Mouse (Mus musculus): ENCODE results near the gene Pgap1. TPM values are rescaled to one million over a fixed set of nuclear protein-coding genes. Genes with fewer than 3 reads are reported as not detected.

Gene Pgap1
- total RNA-seq, 2 experiments from 2014 or later: 70.2 to 72.6 TPM

- DNase-seq: no peak
- intact Hi-C loops (cut with DNase I): no loop called here
These were observed 26.3 kb downstream of the Pgap1 start for GRCm38 (mm10) chr1:54531170-54531569.

DNA sequence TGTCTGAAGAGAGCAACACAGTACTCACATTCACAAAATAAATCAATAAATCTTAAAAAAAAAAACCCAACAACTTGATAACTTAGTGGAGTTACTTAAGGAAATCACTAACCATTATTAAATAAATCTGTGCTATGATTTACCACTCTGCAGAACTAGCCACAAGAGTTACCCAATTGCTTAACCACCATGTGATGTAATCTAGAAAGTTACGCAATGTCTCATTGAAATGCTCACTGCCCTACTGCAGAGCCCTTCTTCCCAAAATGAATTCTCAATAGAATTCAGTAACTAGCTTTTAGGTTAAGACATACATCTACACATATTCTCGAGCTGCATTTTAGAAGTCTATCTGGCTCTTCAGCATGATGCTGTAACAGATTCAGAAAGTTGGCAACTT, 33.8 kb downstream of the Pgap1 start:
- intact Hi-C loops (cut with DNase I): no loop called here
- DNase-seq: no peak

- intact Hi-C loops (cut with DNase I): no loop called here
- DNase-seq: no peak
These were observed 37.4 kb downstream of the Pgap1 start for GRCm38 (mm10) chr1:54520062-54520577.

DNA sequence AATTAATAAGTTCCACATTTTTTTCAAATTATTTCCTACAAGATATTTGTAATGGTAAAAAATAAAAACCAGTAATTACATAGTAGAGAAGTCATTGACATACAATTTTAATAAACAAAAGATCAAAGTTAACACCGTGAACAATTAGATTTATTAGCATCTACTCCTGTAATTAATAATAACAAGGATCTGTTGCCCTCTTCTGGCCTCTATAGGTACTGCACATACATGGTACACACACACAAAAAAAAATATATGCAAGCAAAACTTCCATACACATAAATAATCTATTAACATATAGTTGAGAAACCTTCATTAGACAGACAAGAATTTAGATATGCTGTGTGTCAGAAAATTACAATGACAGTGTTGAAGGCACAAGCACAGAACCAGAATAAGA, 43.6 kb downstream of the Pgap1 start:
- intact Hi-C loops (cut with DNase I): no loop called here
- DNase-seq: no peak

DNA sequence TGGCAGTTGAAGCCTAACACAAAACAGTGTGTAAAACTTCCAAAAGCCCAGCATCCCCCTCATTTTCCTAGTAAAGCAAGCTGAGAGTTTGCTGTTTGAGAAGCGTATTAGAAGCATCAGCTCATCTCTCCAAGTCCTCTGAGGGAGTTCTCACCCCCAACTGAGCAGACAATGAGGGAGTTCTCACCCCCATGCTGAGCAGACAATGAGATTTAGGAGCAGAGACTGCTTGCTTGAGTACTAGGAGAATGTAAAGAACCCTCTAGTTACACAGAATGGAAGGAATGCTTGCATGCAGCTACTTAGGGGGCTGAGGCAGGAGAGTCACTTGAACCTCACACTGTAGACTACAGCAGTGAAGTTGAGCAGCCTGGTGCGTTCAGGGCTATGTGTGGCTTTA, 59.0 kb downstream of the Pgap1 start:
- no peak for DNase-seq
- intact Hi-C loops (cut with DNase I): loop anchor here (10.0 kb wide), 1 partner anchor 46 kb away; no protein-coding TSS in a partner anchor

DNA sequence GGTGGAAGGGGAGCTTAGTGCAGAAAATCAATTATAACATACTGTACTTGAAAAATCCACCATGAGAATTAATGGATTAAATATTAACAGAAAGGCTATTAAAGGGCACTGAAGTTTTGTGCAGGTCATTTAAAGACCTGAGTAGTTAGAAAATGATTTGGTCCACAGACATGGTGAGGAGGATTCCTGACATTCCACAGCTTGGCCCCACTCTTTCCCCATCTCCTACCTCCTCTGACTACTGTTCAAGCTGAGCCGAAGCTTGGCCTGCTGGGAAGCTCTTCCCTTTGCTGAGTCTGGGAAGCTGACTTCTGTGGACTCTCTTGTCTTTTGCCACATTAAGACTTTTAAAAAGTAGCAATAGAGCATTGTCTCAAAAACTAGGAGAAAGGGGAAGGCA, 61.2 kb downstream of the Pgap1 start:
- intact Hi-C loops (cut with DNase I): loop anchor here (10.0 kb wide), 1 partner anchor 49 kb away; no protein-coding TSS in a partner anchor
- no peak for DNase-seq

GRCm38 (mm10) chr1:54493496-54493895, 64.0 kb downstream of the Pgap1 start:
- intact Hi-C loops (cut with DNase I): loop anchor here (10.0 kb wide), 1 partner anchor 51 kb away; no protein-coding TSS in a partner anchor
- DNase-seq: no peak

GRCm38 (mm10) chr1:54492435-54492841, 65.0 kb downstream of the Pgap1 start:
- no peak for DNase-seq
- intact Hi-C loops (cut with DNase I): loop anchor here (10.0 kb wide), 1 partner anchor 52 kb away; no protein-coding TSS in a partner anchor

DNA sequence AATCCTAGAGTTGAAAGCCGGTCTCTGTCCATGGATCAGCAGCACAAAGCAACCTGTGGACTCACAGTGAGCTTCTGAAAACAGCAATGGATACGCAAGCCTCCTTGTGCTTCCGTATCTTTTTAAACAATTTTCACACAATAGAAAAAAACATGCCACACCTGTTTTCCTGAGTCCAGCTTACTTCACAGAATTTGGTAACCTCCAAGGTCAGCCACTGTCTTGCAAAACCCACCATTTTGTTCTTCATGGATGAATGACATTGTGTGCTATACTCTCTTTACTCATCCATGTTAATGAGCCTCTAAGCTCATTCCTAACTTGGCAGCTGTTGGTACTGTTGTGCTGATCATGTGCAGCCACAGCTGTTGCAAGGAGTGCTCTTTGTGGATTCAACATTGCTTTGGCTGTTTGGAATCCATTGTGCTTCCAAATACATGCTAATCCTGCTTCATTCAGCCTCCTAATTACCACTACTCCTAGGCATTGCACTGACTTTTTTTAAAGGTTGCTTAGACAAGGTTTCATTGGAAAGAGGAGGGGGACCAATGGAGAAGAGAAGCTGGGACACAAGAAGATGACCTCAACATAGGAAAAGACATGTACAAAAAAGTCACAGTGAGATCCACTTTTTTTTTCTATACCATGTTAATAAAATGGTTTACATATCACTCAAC, 72.6 kb downstream of the Pgap1 start:
- intact Hi-C loops (cut with DNase I): no loop called here
- DNase-seq: no peak

GRCm38 (mm10) chr1:54480491-54480890, 77.0 kb downstream of the Pgap1 start:
- DNase-seq: no peak
- intact Hi-C loops (cut with DNase I): no loop called here

DNA sequence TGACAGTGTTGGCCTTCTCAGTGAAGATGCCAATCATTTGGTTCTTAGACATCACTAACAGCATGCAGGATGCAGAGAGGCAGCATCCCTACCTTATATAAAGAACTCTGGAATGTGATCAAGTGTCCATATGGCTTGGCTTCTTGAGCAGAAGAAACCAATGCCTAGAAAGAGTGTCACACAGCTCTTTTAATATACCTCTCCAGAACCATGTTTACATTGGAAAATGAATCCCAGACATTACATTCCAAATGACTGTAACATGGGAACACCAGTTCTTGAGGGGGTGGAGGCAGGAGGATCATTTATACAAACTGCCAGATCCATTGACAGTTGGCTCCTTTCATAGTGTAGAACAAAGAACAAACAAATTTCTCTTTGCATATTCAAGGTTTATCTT, 88.8 kb downstream of the Pgap1 start:
- no peak for DNase-seq
- intact Hi-C loops (cut with DNase I): no loop called here

DNA sequence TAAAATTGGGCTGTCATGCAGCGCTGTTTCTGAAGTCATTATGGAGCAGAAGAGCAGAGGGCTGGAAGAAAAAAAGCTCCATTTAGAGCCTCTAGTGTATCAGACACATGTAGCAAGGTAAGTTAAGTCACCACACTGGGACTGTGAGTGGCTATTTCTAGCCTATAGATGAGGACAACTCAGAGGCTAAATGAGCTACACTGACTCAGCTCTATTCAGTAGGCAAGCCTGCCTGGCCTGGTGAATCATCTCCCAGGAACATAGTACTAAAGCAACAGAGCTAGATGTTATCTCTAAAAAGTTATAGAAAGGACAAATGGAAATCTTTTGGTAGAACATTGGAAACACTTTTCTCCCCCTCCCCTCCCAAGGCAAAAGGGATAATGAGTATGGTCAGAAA, 90.1 kb downstream of the Pgap1 start:
- no peak for DNase-seq
- intact Hi-C loops (cut with DNase I): no loop called here

DNA sequence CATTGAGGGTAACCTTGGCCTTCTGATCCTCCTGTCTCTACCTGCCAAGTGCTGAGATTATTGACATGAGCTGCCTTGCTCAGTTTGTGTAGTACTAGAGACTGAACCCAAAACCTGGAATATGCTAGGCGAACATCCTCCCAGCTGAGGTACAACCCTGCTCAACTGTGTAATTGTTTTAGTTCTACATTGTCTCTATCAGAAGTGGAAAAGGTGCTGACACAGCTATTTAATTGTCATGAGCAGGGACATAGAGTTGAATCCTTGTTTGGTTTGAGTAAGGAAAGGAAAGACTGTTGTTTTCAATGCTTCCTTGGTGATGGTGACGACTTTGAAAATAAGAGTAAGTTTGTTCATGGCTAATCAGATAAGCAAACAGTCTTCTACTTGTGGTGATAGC, 105.4 kb downstream of the Pgap1 start:
- intact Hi-C loops (cut with DNase I): no loop called here
- no peak for DNase-seq

DNA sequence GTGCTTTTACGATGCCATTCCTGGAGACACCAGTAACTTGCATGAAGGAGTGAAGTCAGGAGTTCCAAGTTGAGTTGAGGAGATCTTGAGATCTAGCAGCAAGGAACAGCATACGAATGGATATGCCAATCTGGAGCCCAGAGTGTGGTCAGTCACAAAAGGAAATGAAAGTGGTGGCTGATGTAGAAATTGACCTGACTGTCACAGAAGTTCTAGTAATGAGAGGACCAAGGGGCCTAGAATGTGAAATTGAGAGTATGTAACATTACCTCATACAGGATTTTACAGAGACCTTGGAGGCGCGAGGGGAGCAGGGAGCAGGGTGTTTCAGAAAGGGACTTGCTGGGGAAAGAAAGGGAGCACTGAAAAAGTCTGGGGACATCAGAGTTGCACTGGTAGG, 108.7 kb downstream of the Pgap1 start:
- intact Hi-C loops (cut with DNase I): no loop called here
- DNase-seq: no peak

- no peak for DNase-seq
- intact Hi-C loops (cut with DNase I): no loop called here
These were observed 113.8 kb downstream of the Pgap1 start for GRCm38 (mm10) chr1:54443641-54444040.

- no peak for DNase-seq
- intact Hi-C loops (cut with DNase I): loop anchor here (10.0 kb wide), 1 partner anchor 546 kb away; no protein-coding TSS in a partner anchor
These were observed 118.4 kb downstream of the Pgap1 start for GRCm38 (mm10) chr1:54439080-54439476.

DNA sequence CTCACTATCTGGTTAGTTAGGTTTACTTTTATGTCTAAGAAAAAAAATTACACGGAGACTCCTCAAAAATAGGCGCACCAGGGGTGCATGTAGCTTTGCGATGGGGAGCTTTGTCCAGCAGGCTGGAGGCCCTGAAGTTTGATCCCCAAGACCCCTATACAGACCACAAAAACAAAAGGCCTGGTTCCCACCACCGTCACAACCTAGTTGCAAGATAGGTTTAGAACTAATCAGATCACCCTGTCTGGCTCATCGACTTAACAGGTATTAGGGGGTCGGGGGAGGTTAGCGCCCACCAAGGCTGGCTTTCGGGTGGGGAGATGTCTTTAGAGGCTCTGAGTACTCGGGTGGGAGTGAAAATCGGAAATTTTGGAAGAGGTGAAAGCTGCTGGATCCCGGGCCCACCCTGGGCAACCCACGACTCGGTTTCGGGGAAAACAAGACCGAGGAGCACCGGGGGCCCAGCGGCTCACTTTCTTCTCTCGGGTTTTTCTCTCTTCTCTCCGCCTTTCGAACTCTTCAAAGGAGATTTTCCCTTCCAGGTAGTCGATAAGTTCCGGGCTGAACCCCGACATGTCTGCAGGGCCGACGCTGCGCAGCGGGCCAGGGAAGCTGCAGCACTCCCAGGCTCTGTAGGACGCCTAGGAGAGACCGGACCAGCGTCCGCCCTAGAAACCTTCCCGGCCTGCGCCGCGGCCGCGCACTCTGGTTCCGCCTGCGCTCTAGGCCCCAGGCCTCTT, 119.0 kb downstream of the Pgap1 start, which contains the start of gene Gtf3c3:
TSS of gene Gtf3c3 (minus strand) at position 632 of the 740 bp plus-strand sequence.
- DNase-seq: peak; percentile 76
- intact Hi-C loops (cut with DNase I): loop anchor here (10.0 kb wide), 1 partner anchor 546 kb away; no protein-coding TSS in a partner anchor

Other genes with a start within 250 kb of the Pgap1 start
- 10 to 100 TPM; 30.2 to 35.2 TPM for gene Gtf3c3, start 118.7 kb downstream of the Pgap1 start, total RNA-seq (2021)